ENCODE assay signal across 29 mouse cellular contexts in genomic region chr6:100781644-100782043, GRCm38 (mm10). TPM values are rescaled to one million over a fixed set of nuclear protein-coding genes. Genes with fewer than 3 reads are reported as not detected.
DNase-seq lines count a peak whose midpoint lies in the region; ATAC-seq and TF ChIP-seq lines count a peak whose summit lies in the region.
"Had no signal": no experiment of that assay in that cellular context is flagged by ENCODE, and none has a peak within 500 bp of the region (broad histone marks: within the 10 kb centered on the region; RNA-seq: fewer than 3 reads in every experiment).

No protein-coding gene starts in this region.

- H3K4me2 ChIP-seq in lung, postnatal 0 days (replicated peaks; ENCODE audit: low read depth, low read length): no peak overlapping the region
- H3K4me2 ChIP-seq: embryonic facial prominence, embryonic 13.5 days; hindbrain, embryonic 15.5 days; limb, embryonic 15.5 days; lung, embryonic 14.5 days; midbrain, embryonic 12.5 days; neural tube, embryonic 13.5 days had no signal

- 83% methylated on average over 6 of the region's 6 CpGs for WGBS in lung, postnatal 0 days

- no peaks in the 10 kb centered on the region for H3K9me3 ChIP-seq in lung, postnatal 0 days (ENCODE audit: low read length)
- H3K9me3 ChIP-seq: embryonic facial prominence, embryonic 13.5 days; hindbrain, embryonic 15.5 days; limb, embryonic 10.5 days; limb, embryonic 15.5 days; midbrain, embryonic 12.5 days had no signal

- POLR2A ChIA-PET in Patski (lab: Charles Lee): interaction anchor here (0.7 kb wide), 1 partner anchor 8 kb away, joined by 3 read pairs; no protein-coding TSS in a partner anchor

- in situ Hi-C loops in Patski (cut with MboI; ENCODE audit: low pct_unique_long_range_greater_than_20kb): no loop called here

- no peak overlapping the region for H3K4me3 ChIP-seq in lung, postnatal 0 days (ENCODE audit: low read depth, low read length)
- H3K4me3 ChIP-seq: embryonic facial prominence, embryonic 13.5 days; hindbrain, embryonic 10.5 days; hindbrain, embryonic 15.5 days; limb, embryonic 10.5 days; limb, embryonic 15.5 days; midbrain, embryonic 12.5 days; neural tube, embryonic 13.5 days had no signal

- no peak for TF ChIP-seq CTCF in Patski (IDR thresholded peaks at IDR 0.05)
- TF ChIP-seq CTCF in lung, postnatal 0 days (IDR thresholded peaks at IDR 0.05): no peak

- H3K27me3 ChIP-seq in Patski: no peaks in the 10 kb centered on the region
- H3K27me3 ChIP-seq in lung, postnatal 0 days (replicated peaks; ENCODE audit: insufficient read depth, low read length): no peaks in the 10 kb centered on the region
- H3K27me3 ChIP-seq: embryonic facial prominence, embryonic 13.5 days; hindbrain, embryonic 15.5 days; limb, embryonic 15.5 days; midbrain, embryonic 12.5 days; neural tube, embryonic 13.5 days had no signal

- no peaks in the 10 kb centered on the region for H3K4me1 ChIP-seq in lung, postnatal 0 days (ENCODE audit: insufficient read depth, low read depth, low read length)
- H3K4me1 ChIP-seq: hindbrain, embryonic 15.5 days had no signal

- no peak for TF ChIP-seq EP300 in lung, postnatal 0 days (IDR thresholded peaks at IDR 0.05)

- no peak overlapping the region for H3K9ac ChIP-seq in lung, postnatal 0 days (replicated peaks; ENCODE audit: low read depth)
- H3K9ac ChIP-seq: embryonic facial prominence, embryonic 13.5 days; hindbrain, embryonic 15.5 days; limb, embryonic 15.5 days; liver, embryonic 14.5 days; lung, embryonic 14.5 days; midbrain, embryonic 12.5 days; neural tube, embryonic 13.5 days had no signal

- DNase-seq in adrenal gland, postnatal 14 days: peak; percentile 56
- DNase-seq in adrenal gland, adult 2 months: no peak
- peak; percentile 79 for DNase-seq in Patski (ENCODE audit: low read depth, low spot score)
- peak; percentile 15 to 21 for DNase-seq in kidney, adult 8-10 months
- DNase-seq in kidney, postnatal 14 days: peak; percentile 14
- DNase-seq in layer of hippocampus, adult 11-12 months (ENCODE audit: low spot score): no peak
- no peak for DNase-seq in lung, postnatal 0 days (ENCODE audit: low spot score)
- DNase-seq: adrenal gland, adult 8-10 months; cerebellum, adult 11-12 months; cerebellum, adult 9-11 months; heart, postnatal 14 days; layer of hippocampus, postnatal 36 days; lung, embryonic 14.5 days; lung, postnatal 36 days; right cerebral cortex, postnatal 4 days; thymus, adult 18-20 months; thymus, postnatal 25 days had no signal

- ATAC-seq in Patski: peak; percentile 93
- ATAC-seq in lung, postnatal 0 days: no peak
- ATAC-seq: forebrain, embryonic 16.5 days; inflammation-experienced regulatory T-cells, adult 6 months had no signal

- no peaks in the 10 kb centered on the region for H3K36me3 ChIP-seq in lung, postnatal 0 days (ENCODE audit: insufficient read depth, low read length)
- H3K36me3 ChIP-seq: G1E; hindbrain, embryonic 15.5 days; midbrain, embryonic 12.5 days; neural tube, embryonic 13.5 days had no signal

- CTCF ChIA-PET in Patski (lab: Charles Lee): no interaction called here

- H3K27ac ChIP-seq in lung, postnatal 0 days (ENCODE audit: low read length): no peak overlapping the region
- H3K27ac ChIP-seq: embryonic facial prominence, embryonic 13.5 days; hindbrain, embryonic 10.5 days; hindbrain, embryonic 15.5 days; limb, embryonic 10.5 days; limb, embryonic 15.5 days; liver, embryonic 14.5 days; midbrain, embryonic 12.5 days; neural tube, embryonic 13.5 days; stomach, postnatal 0 days had no signal

RNA-seq across cellular contexts. Expression of gene Ppp4r2, which starts 51.8 kb away (rescaled TPM):
- 76.3 and 96.5 TPM in 2 replicates for total RNA-seq in adrenal gland, postnatal 14 days (2021)
- 10 to 100 TPM; 71.5 to 89.5 TPM for total RNA-seq in adrenal gland, adult 2 months (2021)
- 6.9 and 8.0 TPM in 2 replicates for polyA plus RNA-seq in adrenal gland, adult 2 months (2012; rRNA removed)
- polyA plus RNA-seq in Patski (2021): 119 TPM
- 12.1 and 14.3 TPM in 2 replicates for polyA plus RNA-seq in lung, postnatal 0 days (2015; fragmentation: Nextera tagmentation; extraction: Ambion mirVana)

Comparison
In these comparisons a context has a peak if more than half of its experiments do, and no peak if none do; other contexts are left out.
1. DNase-seq: peak in adrenal gland, postnatal 14 days (single experiment), Patski (single experiment), kidney, adult 8-10 months (2 of 2) and kidney, postnatal 14 days (single experiment); none in adrenal gland, adult 2 months (single experiment), layer of hippocampus, adult 11-12 months (single experiment) and lung, postnatal 0 days (single experiment).